23 mouse cellular contexts compared by ENCODE assay signal in genomic region chr7:82053411-82053810, GRCm38 (mm10).
A peak's percentile ranks its signal among the peaks of the same experiment; 100 is the strongest.
DNase-seq lines count a peak whose midpoint lies in the region; ATAC-seq and TF ChIP-seq lines count a peak whose summit lies in the region.
"Had no signal": no experiment of that assay in that cellular context is flagged by ENCODE, and none has a peak within 500 bp of the region (broad histone marks: within the 10 kb centered on the region; RNA-seq: fewer than 3 reads in every experiment).

No protein-coding gene starts in this region.

- no peak overlapping the region for H3K27ac ChIP-seq in hindbrain, postnatal 0 days
- H3K27ac ChIP-seq in hindbrain, embryonic 11.5 days (ENCODE audit: low read depth, low read length), result no peak overlapping the region
- H3K27ac ChIP-seq: embryonic facial prominence, embryonic 12.5 days; embryonic facial prominence, embryonic 15.5 days; gastrocnemius, adult 2 months; heart, embryonic 13.5 days; hindbrain, embryonic 12.5 days; hindbrain, embryonic 15.5 days had no signal

- H3K27me3 ChIP-seq in hindbrain, postnatal 0 days (ENCODE audit: insufficient read depth, low read length), result no peaks in the 10 kb centered on the region
- H3K27me3 ChIP-seq in hindbrain, embryonic 11.5 days (ENCODE audit: control insufficient read depth, insufficient read depth, low read length), result no peaks in the 10 kb centered on the region
- H3K27me3 ChIP-seq: embryonic facial prominence, embryonic 12.5 days; embryonic facial prominence, embryonic 15.5 days; heart, embryonic 13.5 days; hindbrain, embryonic 12.5 days; hindbrain, embryonic 15.5 days had no signal

- ATAC-seq in hindbrain, postnatal 0 days, result no peak
- no peak for ATAC-seq in hindbrain, embryonic 11.5 days (ENCODE audit: low FRiP score)
- ATAC-seq: activated CD4-positive, CD25-positive, alpha-beta regulatory T cell, adult 4 months; forebrain, embryonic 14.5 days; forebrain, postnatal 0 days; intestine, embryonic 16.5 days had no signal

- H3K4me3 ChIP-seq in hindbrain, postnatal 0 days (ENCODE audit: low read length), result no peak overlapping the region
- no peak overlapping the region for H3K4me3 ChIP-seq in hindbrain, embryonic 11.5 days (ENCODE audit: low read depth, low read length)
- H3K4me3 ChIP-seq: embryonic facial prominence, embryonic 12.5 days; embryonic facial prominence, embryonic 15.5 days; gastrocnemius, adult 2 months; heart, embryonic 13.5 days; hindbrain, embryonic 12.5 days; hindbrain, embryonic 15.5 days had no signal

- H3K4me2 ChIP-seq in hindbrain, postnatal 0 days (ENCODE audit: low read depth, low read length), result no peak overlapping the region
- H3K4me2 ChIP-seq in hindbrain, embryonic 11.5 days (replicated peaks; ENCODE audit: low read depth, low read length), result no peak overlapping the region
- H3K4me2 ChIP-seq: embryonic facial prominence, embryonic 12.5 days; embryonic facial prominence, embryonic 15.5 days; heart, embryonic 13.5 days; hindbrain, embryonic 12.5 days; hindbrain, embryonic 15.5 days had no signal

- H3K4me1 ChIP-seq in hindbrain, postnatal 0 days (ENCODE audit: insufficient read depth, low read length), result 0 out of 2 replicates have a peak, but pooled peaks cover 6% of the 10 kb centered on the region
- 0 out of 2 replicates have a peak, but pooled peaks cover 4% of the 10 kb centered on the region for H3K4me1 ChIP-seq in hindbrain, embryonic 11.5 days (replicated peaks; ENCODE audit: control insufficient read depth, insufficient read depth, low read length)

- no peaks in the 10 kb centered on the region for H3K36me3 ChIP-seq in hindbrain, postnatal 0 days (ENCODE audit: insufficient read depth, low read length)
- no peaks in the 10 kb centered on the region for H3K36me3 ChIP-seq in hindbrain, embryonic 11.5 days (ENCODE audit: control insufficient read depth, insufficient read depth, low read length)
- H3K36me3 ChIP-seq: embryonic facial prominence, embryonic 12.5 days; embryonic facial prominence, embryonic 15.5 days; heart, embryonic 13.5 days; hindbrain, embryonic 12.5 days; hindbrain, embryonic 15.5 days had no signal

- TF ChIP-seq CTCF in hindbrain, postnatal 0 days (IDR thresholded peaks at IDR 0.05; ENCODE audit: low read depth), result no peak

- peak; percentile 2 for DNase-seq in cerebellum, adult 11-12 months
- no peak for DNase-seq in cerebellum, adult 11 months
- peak; percentile 6 for DNase-seq in cerebellum, adult 9-11 months
- no peak for DNase-seq in cerebellum, postnatal 36 days
- DNase-seq in hindbrain, postnatal 0 days (ENCODE audit: low spot score), result peak; percentile 28
- no peak for DNase-seq in hindbrain, embryonic 11.5 days (ENCODE audit: low spot score)
- DNase-seq in cerebellum, postnatal 14 days, result peak; percentile 53 to 69
- DNase-seq: adrenal gland, adult 8-10 months; adrenal gland, postnatal 25 days; forebrain, postnatal 0 days; gastrocnemius, adult 2 months; gastrocnemius, postnatal 14 days; heart, postnatal 14 days; heart, postnatal 4 days; kidney, adult 18-20 months had no signal

- WGBS in hindbrain, postnatal 0 days, result 51% methylated on average over 4 of the region's 4 CpGs
- WGBS in hindbrain, embryonic 11.5 days, result 82% methylated on average over 4 of the region's 4 CpGs

- H3K9me3 ChIP-seq in hindbrain, postnatal 0 days (ENCODE audit: low read length), result no peaks in the 10 kb centered on the region
- no peaks in the 10 kb centered on the region for H3K9me3 ChIP-seq in hindbrain, embryonic 11.5 days (ENCODE audit: control insufficient read depth, low read length)
- H3K9me3 ChIP-seq: embryonic facial prominence, embryonic 12.5 days; embryonic facial prominence, embryonic 15.5 days; heart, embryonic 13.5 days; hindbrain, embryonic 12.5 days; hindbrain, embryonic 15.5 days had no signal

- H3K9ac ChIP-seq in hindbrain, postnatal 0 days (replicated peaks; ENCODE audit: low read length), result no peak overlapping the region
- no peak overlapping the region for H3K9ac ChIP-seq in hindbrain, embryonic 11.5 days (ENCODE audit: low read depth, low read length)
- H3K9ac ChIP-seq: embryonic facial prominence, embryonic 12.5 days; embryonic facial prominence, embryonic 15.5 days; forebrain, postnatal 0 days; heart, embryonic 13.5 days; hindbrain, embryonic 12.5 days; hindbrain, embryonic 15.5 days had no signal

Comparison
In these comparisons a context has a peak if more than half of its experiments do, and no peak if none do; other contexts are left out.
1. DNase-seq: peak in cerebellum, adult 11-12 months (single experiment), cerebellum, adult 9-11 months (single experiment), hindbrain, postnatal 0 days (single experiment) and cerebellum, postnatal 14 days (2 of 2); none in cerebellum, adult 11 months (single experiment), cerebellum, postnatal 36 days (0 of 2) and hindbrain, embryonic 11.5 days (single experiment).